Mouse (Mus musculus): ENCODE measurements around the gene Brca1. TPM values are rescaled to one million over a fixed set of nuclear protein-coding genes. Genes with fewer than 3 reads are reported as not detected.
A peak's percentile ranks its signal among the peaks of the same experiment; 100 is the strongest.
"Not testable (repeated sequence)": the region's sequence is repeated elsewhere in the genome, so short reads cannot be mapped to it uniquely, and the experiment has no call there.

Gene Brca1
- polyA plus RNA-seq, 1 experiment from 2014 or later = 12.3 TPM

GRCm38 (mm10) chr11:101446860-101447259 is 104.9 kb downstream of the Brca1 start:
- H3K27me3 ChIP-seq (ENCODE audit: control insufficient read depth, insufficient read depth, low read length); H3K27ac ChIP-seq (ENCODE audit: low read depth, low read length); ATAC-seq (replicated peaks; ENCODE audit: insufficient number of reproducible peaks, low FRiP score, low TSS enrichment); H3K9me3 ChIP-seq (replicated peaks; ENCODE audit: control insufficient read depth, low read length); H3K4me2 ChIP-seq; H3K4me1 ChIP-seq (ENCODE audit: control insufficient read depth, insufficient read depth, low read length); H3K9ac ChIP-seq (ENCODE audit: low read depth, low read length); H3K4me3 ChIP-seq (ENCODE audit: low read depth, low read length): not testable (repeated sequence)
- WGBS (ENCODE audit: insufficient replicate concordance) = 89% methylated on average over 8 of the region's 8 CpGs
- peaks cover 22% of the 10 kb centered on the region for H3K36me3 ChIP-seq (ENCODE audit: control insufficient read depth, insufficient read depth, low read length)

- Histone ChIP-seq H3K4me2 (no peak overlapping the region), H3K9ac (ENCODE audit: low read depth, low read length) (no peak overlapping the region), H3K9me3 (replicated peaks; ENCODE audit: control insufficient read depth, low read length) (no peaks in the 10 kb centered on the region), H3K4me1 (ENCODE audit: control insufficient read depth, insufficient read depth, low read length) (peaks cover 10% of the 10 kb centered on the region), H3K4me3 (ENCODE audit: low read depth, low read length) (no peak overlapping the region), H3K36me3 (ENCODE audit: control insufficient read depth, insufficient read depth, low read length) (peaks cover 22% of the 10 kb centered on the region), H3K27me3 (ENCODE audit: control insufficient read depth, insufficient read depth, low read length) (no peaks in the 10 kb centered on the region), H3K27ac (ENCODE audit: low read depth, low read length) (no peak overlapping the region)
- WGBS (ENCODE audit: insufficient replicate concordance) = 65% methylated on average over 1 of the region's 1 CpGs
- ATAC-seq (replicated peaks; ENCODE audit: insufficient number of reproducible peaks, low FRiP score, low TSS enrichment) = no peak
Observed at GRCm38 (mm10) chr11:101446319-101446718, 105.4 kb downstream of the Brca1 start.

- Histone ChIP-seq H3K4me1 (ENCODE audit: control insufficient read depth, insufficient read depth, low read length) (peaks cover 4% of the 10 kb centered on the region), H3K9ac (ENCODE audit: low read depth, low read length) (peak overlapping the region; percentile 93), H3K27ac (ENCODE audit: low read depth, low read length) (peak overlapping the region; percentile 94), H3K27me3 (ENCODE audit: control insufficient read depth, insufficient read depth, low read length) (no peaks in the 10 kb centered on the region), H3K4me3 (ENCODE audit: low read depth, low read length) (peak overlapping the region; percentile 79), H3K36me3 (ENCODE audit: control insufficient read depth, insufficient read depth, low read length) (peaks cover 22% of the 10 kb centered on the region), H3K4me2 (peak overlapping the region; percentile 94), H3K9me3 (replicated peaks; ENCODE audit: control insufficient read depth, low read length) (no peaks in the 10 kb centered on the region)
- 1% methylated on average over 14 of the region's 14 CpGs for WGBS (ENCODE audit: insufficient replicate concordance)
- ATAC-seq (replicated peaks; ENCODE audit: insufficient number of reproducible peaks, low FRiP score, low TSS enrichment) = no peak
Observed at GRCm38 (mm10) chr11:101442760-101443159, 109.0 kb downstream of the Brca1 start.

- no peaks in the 10 kb centered on the region for H3K27me3 ChIP-seq (ENCODE audit: control insufficient read depth, insufficient read depth, low read length)
- H3K4me1 ChIP-seq (ENCODE audit: control insufficient read depth, insufficient read depth, low read length) = peaks cover 4% of the 10 kb centered on the region
- peak; percentile 96 for ATAC-seq (replicated peaks; ENCODE audit: insufficient number of reproducible peaks, low FRiP score, low TSS enrichment)
- H3K4me3 ChIP-seq (ENCODE audit: low read depth, low read length) = peak within 1 kb of the TSS; percentile 79
- H3K4me2 ChIP-seq = peak within 1 kb of the TSS; percentile 94
- H3K27ac ChIP-seq (ENCODE audit: low read depth, low read length) = peak within 1 kb of the TSS; percentile 94
- no peaks in the 10 kb centered on the region for H3K9me3 ChIP-seq (replicated peaks; ENCODE audit: control insufficient read depth, low read length)
- peak within 1 kb of the TSS; percentile 93 for H3K9ac ChIP-seq (ENCODE audit: low read depth, low read length)
- peaks cover 22% of the 10 kb centered on the region for H3K36me3 ChIP-seq (ENCODE audit: control insufficient read depth, insufficient read depth, low read length)
- WGBS (ENCODE audit: insufficient replicate concordance) = under 1% methylated on average over 42 of the region's 42 CpGs
Observed at GRCm38 (mm10) chr11:101442127-101442693, 109.5 kb downstream of the Brca1 start, which contains the start of gene Rpl27. TSS of gene Rpl27 (plus strand) at chr11:101442298.

GRCm38 (mm10) chr11:101441450-101442126 is 110.2 kb downstream of the Brca1 start:
- ATAC-seq (replicated peaks; ENCODE audit: insufficient number of reproducible peaks, low FRiP score, low TSS enrichment); H3K4me1 ChIP-seq (ENCODE audit: control insufficient read depth, insufficient read depth, low read length); H3K9me3 ChIP-seq (replicated peaks; ENCODE audit: control insufficient read depth, low read length); H3K27me3 ChIP-seq (ENCODE audit: control insufficient read depth, insufficient read depth, low read length); H3K9ac ChIP-seq (ENCODE audit: low read depth, low read length): not testable (repeated sequence)
- Histone ChIP-seq H3K4me3 (ENCODE audit: low read depth, low read length) (peak overlapping the region; percentile 79), H3K4me2 (peak overlapping the region; percentile 56), H3K36me3 (ENCODE audit: control insufficient read depth, insufficient read depth, low read length) (peaks cover 22% of the 10 kb centered on the region), H3K27ac (ENCODE audit: low read depth, low read length) (0 out of 2 replicates have a peak overlapping the region, but pooled peaks have one; percentile 29)
- WGBS (ENCODE audit: insufficient replicate concordance) = 41% methylated on average over 14 of the region's 15 CpGs

Other genes with a start within 250 kb of the Brca1 start
- 138 and 154 TPM in 2 replicates for gene Becn1, start 249.7 kb downstream of the Brca1 start, polyA plus RNA-seq (2014; fragmentation: Nextera tagmentation; extraction: Ambion mirVana)
- 104 and 105 TPM in 2 replicates for gene Psme3, start 235.7 kb downstream of the Brca1 start, polyA plus RNA-seq (2014; fragmentation: Nextera tagmentation; extraction: Ambion mirVana)
- gene Aoc2, start 226.9 kb downstream of the Brca1 start, polyA plus RNA-seq (2014; fragmentation: Nextera tagmentation; extraction: Ambion mirVana) = 0.90 and 1.4 TPM in 2 replicates
- gene Aoc3, start 221.3 kb downstream of the Brca1 start, polyA plus RNA-seq (2014; fragmentation: Nextera tagmentation; extraction: Ambion mirVana) = 0.20 and 0.24 TPM in 2 replicates
- gene G6pc, start 184.4 kb downstream of the Brca1 start, polyA plus RNA-seq (2014; fragmentation: Nextera tagmentation; extraction: Ambion mirVana) = not detected in 2 replicates
- gene Aarsd1, start 134.3 kb downstream of the Brca1 start, polyA plus RNA-seq (2014; fragmentation: Nextera tagmentation; extraction: Ambion mirVana) = 49.7 and 52.3 TPM in 2 replicates
- gene Gm27029, start 127.2 kb downstream of the Brca1 start, polyA plus RNA-seq (2014; fragmentation: Nextera tagmentation; extraction: Ambion mirVana) = 17.5 and 18.7 TPM in 2 replicates
- gene Rundc1, start 126.9 kb downstream of the Brca1 start, polyA plus RNA-seq (2014; fragmentation: Nextera tagmentation; extraction: Ambion mirVana) = 9.6 and 12.9 TPM in 2 replicates
- 75.3 and 82.6 TPM in 2 replicates for gene Ptges3l, start 126.6 kb downstream of the Brca1 start, polyA plus RNA-seq (2014; fragmentation: Nextera tagmentation; extraction: Ambion mirVana)
- 286 and 315 TPM in 2 replicates for gene Rpl27, start 109.7 kb downstream of the Brca1 start, polyA plus RNA-seq (2014; fragmentation: Nextera tagmentation; extraction: Ambion mirVana)
- gene Ifi35, start 103.5 kb downstream of the Brca1 start, polyA plus RNA-seq (2014; fragmentation: Nextera tagmentation; extraction: Ambion mirVana) = 10.2 and 11.8 TPM in 2 replicates
- gene Rnd2, start 87.0 kb downstream of the Brca1 start, polyA plus RNA-seq (2014; fragmentation: Nextera tagmentation; extraction: Ambion mirVana) = 17.5 and 22.3 TPM in 2 replicates
- gene Vat1, start 85.7 kb downstream of the Brca1 start, polyA plus RNA-seq (2014; fragmentation: Nextera tagmentation; extraction: Ambion mirVana) = 26.5 and 31.7 TPM in 2 replicates
- gene Nbr1, start 194 bp upstream of the Brca1 start, polyA plus RNA-seq (2014; fragmentation: Nextera tagmentation; extraction: Ambion mirVana) = 48.4 and 72.2 TPM in 2 replicates
- gene Tmem106a, start 30.3 kb upstream of the Brca1 start, polyA plus RNA-seq (2014; fragmentation: Nextera tagmentation; extraction: Ambion mirVana) = 3.3 and 4.4 TPM in 2 replicates
- not detected in 2 replicates for gene Gm11634, start 47.3 kb upstream of the Brca1 start, polyA plus RNA-seq (2014; fragmentation: Nextera tagmentation; extraction: Ambion mirVana)
- 27.9 and 28.2 TPM in 2 replicates for gene Rdm1, start 75.2 kb upstream of the Brca1 start, polyA plus RNA-seq (2014; fragmentation: Nextera tagmentation; extraction: Ambion mirVana)
- 9.4 and 10.5 TPM in 2 replicates for gene Arl4d, start 113.6 kb upstream of the Brca1 start, polyA plus RNA-seq (2014; fragmentation: Nextera tagmentation; extraction: Ambion mirVana)
- 24.3 and 26.1 TPM in 2 replicates for gene Dhx8, start 181.0 kb upstream of the Brca1 start, polyA plus RNA-seq (2014; fragmentation: Nextera tagmentation; extraction: Ambion mirVana)
- 4.5 and 8.7 TPM in 2 replicates for gene Etv4, start 233.4 kb upstream of the Brca1 start, polyA plus RNA-seq (2014; fragmentation: Nextera tagmentation; extraction: Ambion mirVana)